Mouse (Mus musculus) adrenal gland, postnatal 4 days (tissue): ENCODE data around the gene Ctf2. TPM values are rescaled to one million over a fixed set of nuclear protein-coding genes. Genes with fewer than 3 reads are reported as not detected.

Experiments
- DNase-seq, 2 experiments: peaks; one replicate each; pipeline ENCODE4 v3.0.0; 2021 to 2022; ENCODE audit warnings: low spot score in 2 of 2, mixed read lengths in 2 of 2
- total RNA-seq, 2 experiments: library from RNA; stranded (reverse); gene quantifications; 2 replicates each; pipeline ENCODE4 v1.2.3; 2021

Gene Ctf2
- total RNA-seq, 2 experiments from 2014 or later: not detected

- no peak for DNase-seq
These were observed 28.5 kb upstream of the Ctf2 start for GRCm38 (mm10) chr7:127760478-127760877.

- no peak for DNase-seq
These were observed 27.8 kb upstream of the Ctf2 start for GRCm38 (mm10) chr7:127759716-127760115.

DNA sequence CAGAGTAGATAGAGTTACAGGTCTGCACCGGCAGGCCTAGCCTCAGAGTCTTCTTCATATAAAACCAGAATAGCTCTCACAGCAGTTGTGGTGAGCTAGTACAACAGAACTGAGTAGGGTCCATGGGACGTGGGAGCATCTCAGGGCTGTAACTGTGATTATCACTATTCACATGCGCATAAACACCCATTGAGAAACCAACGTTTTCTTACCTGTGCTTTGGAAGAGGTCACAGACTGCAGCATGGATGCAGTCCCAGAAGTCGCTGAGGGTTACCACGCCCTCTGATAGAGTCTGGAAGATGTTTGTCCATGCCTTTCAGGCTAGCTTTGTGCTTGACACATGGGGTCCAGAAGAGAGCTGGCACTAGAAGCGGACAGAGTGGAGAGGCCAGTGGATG, 21.8 kb upstream of the Ctf2 start:
- DNase-seq: no peak

DNA sequence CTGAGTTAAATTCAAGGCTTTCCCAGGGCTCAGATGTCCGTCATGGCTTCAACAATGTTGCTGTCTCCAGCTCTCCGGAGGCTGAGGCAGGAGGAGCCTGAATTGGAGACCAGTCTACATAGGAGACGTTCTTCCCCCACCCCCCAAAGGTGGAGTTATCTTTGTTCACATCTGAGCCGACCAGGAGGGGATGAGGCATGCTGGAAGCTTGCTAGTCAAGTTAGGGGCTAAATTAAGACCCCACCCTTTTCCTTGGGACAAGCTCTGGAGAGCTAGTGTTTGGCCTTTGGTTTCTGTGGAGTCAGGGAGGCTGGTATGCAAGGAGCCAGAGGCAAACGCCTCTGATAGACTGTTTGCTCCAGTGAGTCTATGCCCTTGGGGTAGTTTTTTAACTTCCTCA, 21.2 kb upstream of the Ctf2 start:
- DNase-seq: no peak

- DNase-seq: no peak
These were observed 20.1 kb upstream of the Ctf2 start for GRCm38 (mm10) chr7:127752069-127752468.

- no peak for DNase-seq
These were observed 19.7 kb upstream of the Ctf2 start for GRCm38 (mm10) chr7:127751619-127752018.

- DNase-seq: no peak
These were observed 18.5 kb upstream of the Ctf2 start for GRCm38 (mm10) chr7:127750131-127751127.

DNA sequence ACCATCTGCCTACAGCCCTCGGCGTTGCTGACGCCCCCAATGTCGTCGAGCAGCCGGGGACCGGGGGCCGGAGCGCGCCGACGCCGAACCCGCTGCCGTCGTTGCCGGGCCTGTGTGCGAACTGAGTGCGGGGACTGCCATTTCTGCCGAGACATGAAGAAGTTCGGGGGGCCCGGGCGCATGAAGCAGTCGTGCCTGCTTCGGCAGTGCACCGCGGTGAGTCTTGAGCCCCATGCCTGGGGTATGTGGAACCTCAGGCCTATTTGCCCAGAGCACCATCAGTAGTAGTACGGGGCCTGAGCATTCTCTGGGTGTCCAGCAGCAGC, 16.2 kb upstream of the Ctf2 start:
- no peak for DNase-seq

- no peak for DNase-seq
These were observed 15.7 kb upstream of the Ctf2 start for GRCm38 (mm10) chr7:127747559-127748234.

- no peak for DNase-seq
These were observed 14.8 kb upstream of the Ctf2 start for GRCm38 (mm10) chr7:127746494-127747491.

DNA sequence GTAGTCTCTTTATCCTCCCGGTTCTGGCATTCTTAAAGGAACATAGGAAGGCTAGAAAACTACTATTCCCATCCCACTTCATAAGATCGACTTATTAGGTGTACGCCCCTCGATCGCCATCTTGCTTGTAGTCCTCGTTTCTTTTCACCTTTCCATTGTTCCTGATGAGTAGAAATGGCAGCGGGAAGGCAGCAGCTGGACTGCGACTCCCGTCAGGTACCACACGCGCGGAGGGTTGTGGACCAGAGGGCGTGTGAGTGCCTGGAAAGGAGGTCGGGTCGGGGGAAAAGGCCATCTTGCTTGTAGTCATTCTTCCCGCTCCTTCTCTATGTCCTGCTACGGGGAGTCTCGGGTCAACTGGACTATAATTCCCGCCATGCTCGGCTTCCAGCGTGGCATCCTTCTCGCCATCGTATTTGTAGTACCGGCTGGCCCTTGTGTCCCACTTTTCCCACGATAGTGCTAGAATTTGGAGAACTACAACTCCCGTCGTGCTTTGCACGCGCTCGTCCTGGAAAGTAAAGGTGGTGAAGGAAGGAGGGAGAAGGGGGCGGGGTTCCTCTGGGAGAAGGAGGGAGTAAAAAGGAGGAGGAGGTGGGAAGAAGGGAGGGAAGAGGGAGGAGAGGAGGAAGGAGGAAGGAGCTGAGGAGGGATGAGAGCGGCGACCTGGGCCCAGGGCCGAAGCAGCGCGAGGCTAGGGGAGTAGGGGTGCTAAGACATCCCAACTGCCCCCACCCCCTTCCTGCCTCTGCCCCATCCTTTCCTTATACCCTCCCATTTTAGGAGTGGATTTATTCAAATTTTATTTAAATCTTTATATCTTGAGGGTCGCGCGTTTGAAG, 13.9 kb upstream of the Ctf2 start:
- peak; percentile 60 to 87 for DNase-seq

- peak; percentile 43 to 77 for DNase-seq
These were observed 13.3 kb upstream of the Ctf2 start for GRCm38 (mm10) chr7:127745251-127745651.

DNA sequence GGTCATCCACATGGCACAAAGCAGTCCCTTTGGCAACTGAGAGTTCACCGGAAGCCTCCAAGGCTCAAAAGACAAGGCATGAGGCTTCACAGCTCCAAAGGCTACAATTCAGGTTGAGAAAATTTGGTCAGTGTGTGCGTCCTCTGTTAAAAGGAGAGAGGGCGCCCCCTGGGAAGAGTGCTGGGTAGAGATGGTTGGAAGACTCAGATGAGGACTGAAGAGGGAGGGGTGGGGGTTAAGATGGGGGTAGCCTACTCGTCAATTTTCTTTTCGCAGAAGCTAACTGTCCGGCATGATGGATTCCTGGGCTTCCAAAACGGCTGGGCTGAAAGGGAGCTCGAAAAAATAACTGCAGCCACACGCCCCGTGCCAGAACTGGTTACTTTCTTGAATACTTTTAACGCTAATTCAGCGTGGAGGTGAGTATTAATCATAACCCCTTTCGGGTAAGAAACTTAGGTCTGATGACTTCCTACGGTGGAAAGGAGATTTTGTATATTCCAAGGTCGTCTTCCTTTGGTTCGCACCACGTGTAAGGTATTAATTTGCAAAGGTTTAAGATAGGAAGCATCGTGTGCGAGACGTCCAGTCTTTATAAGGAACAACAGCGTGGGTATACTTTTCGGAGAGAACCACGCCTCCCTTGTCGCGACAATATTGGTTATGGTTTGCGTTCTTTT, 12.5 kb upstream of the Ctf2 start, which contains the start of gene Fbxl19:
Fbxl19 (plus strand) TSS at position 178 of the 680 bp plus-strand sequence.
- DNase-seq: peak; percentile 37 to 57

- no peak for DNase-seq
These were observed 1.8 kb downstream of the Ctf2 start for GRCm38 (mm10) chr7:127730170-127730569.

DNA sequence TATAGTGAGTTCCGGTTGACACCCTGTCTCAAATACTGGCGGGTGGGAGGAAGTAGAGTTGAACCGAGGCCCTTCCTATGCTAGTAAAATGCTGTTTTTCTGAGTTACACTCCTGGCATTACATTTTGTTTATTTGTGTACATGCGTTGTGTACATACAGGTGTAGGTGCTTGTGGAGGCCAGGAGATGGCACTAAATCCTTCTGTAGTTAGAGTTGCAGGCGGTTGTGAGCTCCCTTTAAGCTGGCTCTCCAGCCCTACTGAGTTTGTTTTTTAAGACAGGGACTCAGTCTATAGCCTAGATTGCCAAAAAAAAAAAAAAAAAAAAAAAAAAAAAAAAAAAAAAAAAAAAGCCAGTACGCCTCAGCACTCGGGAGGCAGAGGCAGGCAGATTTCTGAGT, 4.1 kb downstream of the Ctf2 start:
- DNase-seq: no peak

- no peak for DNase-seq
These were observed 6.0 kb downstream of the Ctf2 start for GRCm38 (mm10) chr7:127725924-127726323.

- DNase-seq: no peak
These were observed 6.5 kb downstream of the Ctf2 start for GRCm38 (mm10) chr7:127725490-127725889.

- no peak for DNase-seq
These were observed 12.7 kb downstream of the Ctf2 start for GRCm38 (mm10) chr7:127719258-127719657.

GRCm38 (mm10) chr7:127718339-127718738, 13.6 kb downstream of the Ctf2 start:
- no peak for DNase-seq

DNA sequence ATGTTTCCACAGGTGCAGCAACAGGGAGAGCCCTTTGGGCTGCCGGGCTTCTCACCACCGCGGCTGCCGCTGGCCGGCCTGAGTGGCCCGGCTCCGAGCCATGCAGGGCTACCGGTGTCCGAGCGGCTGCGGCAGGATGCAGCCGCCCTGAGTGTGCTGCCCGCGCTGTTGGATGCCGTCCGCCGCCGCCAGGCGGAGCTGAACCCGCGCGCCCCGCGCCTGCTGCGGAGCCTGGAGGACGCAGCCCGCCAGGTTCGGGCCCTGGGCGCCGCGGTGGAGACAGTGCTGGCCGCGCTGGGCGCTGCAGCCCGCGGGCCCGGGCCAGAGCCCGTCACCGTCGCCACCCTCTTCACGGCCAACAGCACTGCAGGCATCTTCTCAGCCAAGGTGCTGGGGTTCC, 15.0 kb downstream of the Ctf2 start:
- peak; percentile 35 to 39 for DNase-seq
